Mouse (Mus musculus) heart, embryonic 14.5 days (tissue): ENCODE measurements around the gene Slc19a1. TPM values are rescaled to one million over a fixed set of nuclear protein-coding genes. Genes with fewer than 3 reads are reported as not detected.

Experiments
- ATAC-seq: fragments of 200-750 bp; cut with Nextera tagmentation; 2 replicates; pipeline ENCODE4 v1.8.0; 2017; ENCODE audit warnings: low read depth, moderate TSS enrichment; ENCODE audit not compliant: insufficient number of reproducible peaks, insufficient read depth, low FRiP score
- H3K27ac ChIP-seq, 2 experiments: fragments of 200-500 bp in 1 of 2; fragments of 300-500 bp in 1 of 2; sonication (generic) in 1 of 2; replicated peaks in 1 of 2; 2 replicates each; pipeline ENCODE4 v1.5.1; 2012 to 2014; ENCODE audit warnings: low read depth in 2 of 2, low read length in 2 of 2, control low read depth in 1 of 2, mild to moderate bottlenecking in 1 of 2, mixed read lengths in 1 of 2; ENCODE audit not compliant: control insufficient read depth in 1 of 2, insufficient read depth in 1 of 2
- H3K27me3 ChIP-seq: fragments of 300-500 bp; sonication (generic); 2 replicates; pipeline ENCODE4 v1.6.1; 2014; ENCODE audit warnings: mild to moderate bottlenecking, low read length, control low read depth; ENCODE audit not compliant: control insufficient read depth, insufficient read depth
- H3K36me3 ChIP-seq: fragments of 300-500 bp; sonication (generic); 2 replicates; pipeline ENCODE4 v1.6.1; 2014; ENCODE audit warnings: mild to moderate bottlenecking, control low read depth, low read length, mixed read lengths; ENCODE audit not compliant: control insufficient read depth, insufficient read depth
- H3K4me1 ChIP-seq, 2 experiments: fragments of 200-500 bp in 1 of 2; fragments of 300-500 bp in 1 of 2; sonication (generic) in 1 of 2; 2 replicates each; pipeline ENCODE4 v1.6.1; 2012 to 2014; ENCODE audit warnings: low read length in 2 of 2, control low read depth in 1 of 2, mixed read lengths in 1 of 2; ENCODE audit not compliant: control insufficient read depth in 2 of 2, insufficient read depth in 2 of 2
- H3K4me2 ChIP-seq: fragments of 300-500 bp; sonication (generic); 2 replicates; pipeline ENCODE4 v1.6.1; 2014; ENCODE audit warnings: mild to moderate bottlenecking, low read length
- H3K4me3 ChIP-seq, 2 experiments: fragments of 200-500 bp in 1 of 2; fragments of 300-500 bp in 1 of 2; sonication (generic) in 1 of 2; 2 replicates each; pipeline ENCODE4 v1.5.1; 2012 to 2014; ENCODE audit warnings: low read length in 2 of 2, mild to moderate bottlenecking in 2 of 2, control low read depth in 1 of 2, low read depth in 1 of 2, moderate library complexity in 1 of 2; ENCODE audit not compliant: control insufficient read depth in 1 of 2, insufficient read depth in 1 of 2
- H3K9ac ChIP-seq: fragments of 300-500 bp; sonication (generic); 2 replicates; pipeline ENCODE4 v1.6.1; 2014; ENCODE audit warnings: mild to moderate bottlenecking, low read length
- H3K9me3 ChIP-seq: fragments of 300-500 bp; sonication (generic); 2 replicates; pipeline ENCODE4 v1.6.1; 2016; ENCODE audit warnings: low read length, control low read depth; ENCODE audit not compliant: control insufficient read depth
- WGBS: fragments of 180-500 bp; shearing (Covaris S2); extraction: QIAGEN DNeasy Blood & Tissue Kit; methylation state at CpG from one replicate; pipeline ENCODE4 v1.1.7; 2014; 5-methylcytosine and 5-hydroxymethylcytosine counted together
- polyA plus RNA-seq: library from polyadenylated mRNA; unstranded; fragments of >200 nt; fragmentation: Nextera tagmentation; extraction: Ambion mirVana; gene quantifications from 2 replicates; pipeline ENCODE4 v1.2.1, GENCODE M21; 2014

Slc19a1 gene
- polyA plus RNA-seq = 12.0 and 12.2 TPM in 2 replicates

DNA sequence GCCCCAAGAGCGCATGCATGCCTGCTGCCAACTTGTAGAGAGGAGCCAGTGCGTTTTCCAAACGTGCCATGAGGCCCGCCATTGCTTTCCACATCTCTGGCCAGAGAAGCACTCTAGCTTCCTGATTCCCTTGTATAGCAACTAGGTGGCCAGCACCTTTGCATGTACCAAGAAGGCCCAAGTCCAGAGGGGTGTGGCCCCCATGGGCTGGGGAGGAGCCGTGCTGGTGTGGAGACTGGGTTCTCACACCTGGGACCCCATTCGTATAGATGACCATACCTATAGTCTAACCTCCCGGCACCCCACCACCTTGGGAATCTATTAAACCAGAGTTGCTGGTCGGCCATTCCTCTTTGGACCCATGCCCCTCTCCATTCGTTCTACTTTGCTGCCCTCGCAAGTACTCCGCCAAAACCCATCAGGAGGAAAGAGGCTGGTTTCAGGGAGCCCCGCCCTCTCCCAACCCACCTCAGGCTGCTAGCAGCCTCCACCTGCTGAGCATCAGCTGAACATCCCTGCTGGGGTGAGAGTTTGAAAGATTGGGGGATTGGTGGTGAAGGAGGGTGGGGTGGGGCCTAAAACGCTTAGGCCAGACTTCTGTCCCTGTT is at the start of gene Slc19a1:
TSS of gene Slc19a1 (plus strand) at position 474 of the 608 bp plus-strand sequence.
- Histone ChIP-seq H3K4me3 (peak within 1 kb of the TSS; percentile 65 to 76), H3K27me3 (0 out of 2 replicates have a peak, but pooled peaks cover 5% of the 10 kb centered on the region), H3K27ac (peak within 1 kb of the TSS in 1 of 2 experiments; percentile 57; a peak in 1 of 4 replicates), H3K9me3 (no peaks in the 10 kb centered on the region), H3K36me3 (no peaks in the 10 kb centered on the region), H3K4me1 (peaks cover 7 to 11% of the 10 kb centered on the region in 2 experiments), H3K4me2 (peak within 1 kb of the TSS; percentile 94), H3K9ac (peak within 1 kb of the TSS; percentile 83)
- ATAC-seq = no peak
- WGBS = 37% methylated on average over 13 of the region's 13 CpGs

DNA sequence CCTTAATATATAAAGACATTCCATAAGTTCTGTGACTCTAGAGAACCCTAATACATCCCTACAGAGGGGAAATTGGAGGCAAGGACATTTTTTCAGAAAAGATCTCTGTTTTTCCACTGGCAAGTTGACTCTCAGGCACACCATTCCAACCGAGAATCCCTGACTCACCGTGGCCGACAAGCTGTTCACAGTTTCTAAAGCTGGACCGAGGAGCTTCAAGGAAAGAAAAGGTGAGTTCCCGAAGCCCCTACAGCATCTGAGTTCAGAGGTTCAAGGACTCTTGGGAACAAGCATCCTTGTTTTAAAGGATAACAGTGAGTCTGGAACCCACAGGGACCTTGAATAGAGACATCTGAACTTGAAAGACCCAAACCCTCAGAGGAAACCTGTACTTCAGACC is 43.5 kb upstream of the Slc19a1 start:
- ATAC-seq = no peak
- Histone ChIP-seq H3K4me2 (no peak overlapping the region), H3K4me1 (no peaks in the 10 kb centered on the region), H3K4me3 (no peak overlapping the region), H3K9ac (no peak overlapping the region), H3K27ac (no peak overlapping the region), H3K27me3 (no peaks in the 10 kb centered on the region), H3K9me3 (no peaks in the 10 kb centered on the region), H3K36me3 (no peaks in the 10 kb centered on the region)
- 78% methylated on average over 5 of the region's 5 CpGs for WGBS

DNA sequence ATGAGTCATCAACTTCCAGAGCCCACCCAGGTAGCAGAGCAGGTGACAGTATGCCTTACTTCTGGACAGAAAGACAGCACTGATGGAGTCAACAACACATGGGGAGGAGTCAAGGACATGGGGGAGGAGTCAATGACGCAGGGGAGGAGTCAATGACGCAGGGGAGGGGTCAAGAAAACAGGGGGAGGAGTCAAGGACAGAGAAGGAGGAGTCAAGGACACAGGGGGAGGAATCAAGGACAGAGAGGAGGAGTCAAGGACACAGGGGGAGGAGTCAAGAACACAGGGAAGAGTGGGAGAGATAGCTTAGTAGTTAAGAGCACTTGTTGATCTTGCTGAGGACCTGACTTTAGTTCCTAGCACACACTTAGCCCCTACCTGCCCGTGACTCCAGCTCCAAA is 39.6 kb upstream of the Slc19a1 start:
- Histone ChIP-seq H3K4me1 (peaks cover under 1 to 2% of the 10 kb centered on the region in 2 experiments; a peak in 3 of 4 replicates), H3K4me3 (no peak overlapping the region), H3K4me2 (no peak overlapping the region), H3K27me3 (no peaks in the 10 kb centered on the region), H3K36me3 (no peaks in the 10 kb centered on the region), H3K9me3 (peaks cover 9% of the 10 kb centered on the region), H3K27ac (no peak overlapping the region), H3K9ac (no peak overlapping the region)
- no peak for ATAC-seq
- WGBS = 35% methylated on average over 3 of the region's 3 CpGs

DNA sequence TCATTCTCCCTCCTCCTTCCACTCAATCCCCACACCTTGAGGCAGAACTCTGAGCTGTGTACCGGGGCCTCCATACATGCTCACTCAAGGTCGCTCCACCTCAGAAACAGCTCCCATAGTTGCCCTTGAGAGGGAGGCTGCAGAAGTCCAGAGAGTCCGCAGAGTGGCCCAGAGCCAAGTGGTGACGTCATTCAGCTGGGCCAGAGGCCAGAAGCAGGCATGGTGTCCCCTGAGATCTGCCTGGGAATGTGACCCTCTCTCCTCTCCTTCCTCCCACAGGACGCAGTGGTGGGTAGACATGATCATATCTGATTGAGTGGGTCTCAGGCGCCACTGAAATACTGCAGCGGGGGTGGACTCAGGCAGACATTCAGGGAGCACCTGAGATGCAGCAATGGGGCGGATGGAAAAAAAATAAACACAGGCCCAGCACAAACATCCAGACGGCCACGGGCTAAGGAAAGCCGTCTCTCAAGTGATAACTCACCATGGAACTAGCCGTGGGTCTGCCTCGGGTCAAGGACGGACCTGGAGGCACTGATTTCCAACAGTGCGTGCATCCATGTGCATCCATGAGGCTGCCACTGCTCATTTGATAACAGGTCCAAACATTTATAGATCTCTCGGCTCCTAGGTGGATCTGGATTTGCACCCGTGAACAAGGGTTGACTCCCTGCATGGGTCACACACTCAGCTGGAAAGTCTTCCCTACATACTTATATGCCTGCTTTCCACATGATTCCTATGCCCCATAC is 34.1 kb upstream of the Slc19a1 start:
- peak overlapping the region; percentile 75 to 79 for H3K27ac ChIP-seq
- ATAC-seq = peak; percentile 88
- H3K27me3 ChIP-seq = no peaks in the 10 kb centered on the region
- H3K4me2 ChIP-seq = peak overlapping the region; percentile 38
- H3K36me3 ChIP-seq = no peaks in the 10 kb centered on the region
- no peak overlapping the region for H3K9ac ChIP-seq
- H3K4me3 ChIP-seq = no peak overlapping the region
- 19% methylated on average over 17 of the region's 17 CpGs for WGBS
- peaks cover 9% of the 10 kb centered on the region for H3K9me3 ChIP-seq
- peaks cover 8 to 11% of the 10 kb centered on the region in 2 experiments for H3K4me1 ChIP-seq

DNA sequence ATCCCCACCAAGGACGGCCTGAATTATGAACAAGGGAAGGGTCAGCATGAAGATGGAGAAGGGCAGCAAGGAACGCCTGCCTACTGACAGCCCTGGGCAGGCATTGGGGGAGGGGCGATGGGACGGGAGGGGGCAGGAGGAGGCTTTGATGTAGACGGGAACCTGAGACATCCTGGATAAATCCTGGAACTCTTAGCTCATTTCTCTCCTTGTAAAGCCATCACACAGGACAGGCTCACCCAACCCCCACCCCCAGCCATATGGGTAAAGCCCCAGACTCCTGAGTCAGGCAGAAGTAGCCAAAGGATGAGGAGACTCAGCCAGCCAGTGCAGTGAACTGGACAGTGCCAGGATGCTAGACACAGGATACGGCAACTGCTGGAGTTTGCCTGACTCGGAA is 27.1 kb upstream of the Slc19a1 start:
- H3K4me1 ChIP-seq = peaks cover 7 to 10% of the 10 kb centered on the region in 2 experiments; a peak in 3 of 4 replicates
- WGBS = 44% methylated on average over 7 of the region's 7 CpGs
- no peaks in the 10 kb centered on the region for H3K27me3 ChIP-seq
- H3K4me2 ChIP-seq = no peak overlapping the region
- H3K4me3 ChIP-seq = no peak overlapping the region
- no peak overlapping the region for H3K27ac ChIP-seq
- no peaks in the 10 kb centered on the region for H3K9me3 ChIP-seq
- ATAC-seq = no peak
- no peak overlapping the region for H3K9ac ChIP-seq
- no peaks in the 10 kb centered on the region for H3K36me3 ChIP-seq

DNA sequence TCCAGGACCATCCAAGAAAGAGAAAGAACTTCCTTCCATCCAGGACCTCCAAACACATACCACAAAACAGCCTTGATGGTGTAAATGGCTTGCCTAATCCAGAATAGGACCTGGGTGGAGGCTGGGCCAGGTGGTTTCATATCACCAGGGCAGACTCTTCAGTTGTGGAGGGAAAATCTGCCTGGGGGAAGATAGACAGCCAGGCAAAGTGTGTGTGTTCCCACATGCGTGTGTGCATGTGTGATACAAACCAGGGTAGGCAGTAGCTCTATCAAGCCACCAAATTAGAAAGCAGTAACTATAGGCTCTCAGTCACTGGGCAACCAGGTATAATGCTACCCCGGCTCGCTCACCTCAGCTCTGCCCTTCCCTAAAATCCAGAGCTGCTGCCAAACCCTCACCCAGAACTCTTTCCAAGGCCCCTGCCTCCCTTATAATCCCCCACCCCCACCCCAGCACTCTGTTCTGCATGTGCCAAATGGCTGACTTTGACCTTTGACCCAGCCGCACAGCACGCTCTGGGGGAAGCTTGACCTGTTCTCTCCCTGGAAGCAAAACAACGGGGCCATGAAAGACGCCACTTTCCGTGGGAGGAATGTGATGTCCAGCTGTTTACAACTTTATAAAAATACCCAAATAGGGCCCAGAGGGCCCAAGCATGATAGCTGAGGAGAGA is 24.5 kb upstream of the Slc19a1 start:
- Histone ChIP-seq H3K27me3 (no peaks in the 10 kb centered on the region), H3K4me3 (no peak overlapping the region), H3K9me3 (no peaks in the 10 kb centered on the region), H3K9ac (no peak overlapping the region), H3K27ac (no peak overlapping the region), H3K4me2 (no peak overlapping the region), H3K36me3 (no peaks in the 10 kb centered on the region), H3K4me1 (peaks cover 7 to 10% of the 10 kb centered on the region in 2 experiments; a peak in 3 of 4 replicates)
- no peak for ATAC-seq
- WGBS = 54% methylated on average over 8 of the region's 8 CpGs

DNA sequence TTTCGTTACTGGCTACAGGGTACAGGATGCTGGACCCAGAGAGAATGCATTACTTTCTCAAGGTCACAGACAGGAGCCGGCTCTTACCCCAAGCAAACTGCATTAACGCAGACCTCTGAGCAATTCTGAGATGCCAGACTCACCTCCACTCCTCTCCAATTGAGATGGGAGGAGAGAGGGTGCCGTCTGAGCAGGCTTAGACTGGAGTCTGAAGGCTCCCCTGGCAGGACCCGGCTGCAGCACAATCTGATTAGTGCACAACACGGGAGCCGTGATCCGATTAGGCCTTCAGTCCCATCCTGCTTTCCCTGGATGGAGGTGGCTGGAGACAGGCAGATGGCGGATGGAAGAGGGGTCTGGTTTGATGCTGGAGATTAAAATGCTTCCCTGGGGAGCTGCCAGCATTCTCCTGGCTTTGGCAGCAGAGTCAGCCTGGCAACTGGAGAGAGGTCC is 23.9 kb upstream of the Slc19a1 start:
- H3K27me3 ChIP-seq = no peaks in the 10 kb centered on the region
- H3K36me3 ChIP-seq = no peaks in the 10 kb centered on the region
- H3K4me2 ChIP-seq = no peak overlapping the region
- peaks cover 7 to 10% of the 10 kb centered on the region in 2 experiments; a peak in 3 of 4 replicates for H3K4me1 ChIP-seq
- H3K4me3 ChIP-seq = no peak overlapping the region
- WGBS = 17% methylated on average over 9 of the region's 9 CpGs
- ATAC-seq = no peak
- no peak overlapping the region for H3K27ac ChIP-seq
- H3K9me3 ChIP-seq = no peaks in the 10 kb centered on the region
- H3K9ac ChIP-seq = no peak overlapping the region
